Mouse (Mus musculus) thymus, postnatal 4 days (tissue): ENCODE measurements around the gene Ccdc194.

ENCODE experiments used
- DNase-seq: peaks from one replicate; pipeline ENCODE4 v3.0.0; 2021

Gene Ccdc194

GRCm38 (mm10) chr8:71507589-71508104 is 17.9 kb downstream of the Ccdc194 start:
- peak; percentile 86 for DNase-seq

- DNase-seq, result no peak
Observed at GRCm38 (mm10) chr8:71505979-71506378, 19.5 kb downstream of the Ccdc194 start.

GRCm38 (mm10) chr8:71505326-71505725 is 20.2 kb downstream of the Ccdc194 start:
- no peak for DNase-seq

- DNase-seq, result no peak
Observed at GRCm38 (mm10) chr8:71504349-71504748, 21.2 kb downstream of the Ccdc194 start.

GRCm38 (mm10) chr8:71498816-71499690 is 26.5 kb downstream of the Ccdc194 start:
- DNase-seq, result no peak

GRCm38 (mm10) chr8:71497881-71498501 is 27.5 kb downstream of the Ccdc194 start:
- no peak for DNase-seq

- no peak for DNase-seq
Observed at GRCm38 (mm10) chr8:71497077-71497645, 28.4 kb downstream of the Ccdc194 start.

- DNase-seq, result no peak
Observed at GRCm38 (mm10) chr8:71496481-71496880, 29.0 kb downstream of the Ccdc194 start.

GRCm38 (mm10) chr8:71495811-71496210 is 29.7 kb downstream of the Ccdc194 start:
- no peak for DNase-seq

GRCm38 (mm10) chr8:71495039-71495438 is 30.5 kb downstream of the Ccdc194 start:
- DNase-seq, result peak; percentile 94

GRCm38 (mm10) chr8:71488454-71488853 is 37.1 kb downstream of the Ccdc194 start:
- peak; percentile 88 for DNase-seq

GRCm38 (mm10) chr8:71487691-71488445 is 37.6 kb downstream of the Ccdc194 start, which contains the start of gene Gtpbp3:
TSS of gene Gtpbp3 (plus strand) at chr8:71488103.
- DNase-seq, result peak; percentile 88

GRCm38 (mm10) chr8:71486136-71486529 is 39.4 kb downstream of the Ccdc194 start:
- DNase-seq, result no peak

GRCm38 (mm10) chr8:71485142-71486135 is 40.1 kb downstream of the Ccdc194 start, which contains the start of gene Ano8:
TSS of gene Ano8 (minus strand) at chr8:71485963.
- DNase-seq, result peak; percentile 87

GRCm38 (mm10) chr8:71484736-71485135 is 40.8 kb downstream of the Ccdc194 start:
- no peak for DNase-seq

- peak; percentile 85 for DNase-seq
Observed at GRCm38 (mm10) chr8:71483932-71484331, 41.6 kb downstream of the Ccdc194 start.

GRCm38 (mm10) chr8:71478943-71479342 is 46.6 kb downstream of the Ccdc194 start:
- DNase-seq, result no peak

- peak; percentile 65 for DNase-seq
Observed at GRCm38 (mm10) chr8:71477196-71477845, 48.2 kb downstream of the Ccdc194 start.

GRCm38 (mm10) chr8:71476099-71476940 is 49.2 kb downstream of the Ccdc194 start:
- peak; percentile 90 for DNase-seq

GRCm38 (mm10) chr8:71475702-71476075 is 49.8 kb downstream of the Ccdc194 start:
- no peak for DNase-seq
